Mouse (Mus musculus) heart, embryonic 15.5 days (tissue): ENCODE data around the gene Polr2g. TPM values are rescaled to one million over a fixed set of nuclear protein-coding genes. Genes with fewer than 3 reads are reported as not detected.

Experiments
- ATAC-seq: fragments of 200-750 bp; cut with Nextera tagmentation; replicated peaks from 2 replicates; pipeline ENCODE4 v1.8.0; 2017; ENCODE audit warnings: low read depth, moderate TSS enrichment; ENCODE audit not compliant: insufficient number of reproducible peaks, insufficient read depth, low FRiP score
- H3K27ac ChIP-seq: fragments of 300-500 bp; sonication (generic); 2 replicates; pipeline ENCODE4 v1.5.1; 2015; ENCODE audit warnings: mild to moderate bottlenecking, inconsistent platforms
- H3K27me3 ChIP-seq: fragments of 300-500 bp; sonication (generic); 2 replicates; pipeline ENCODE4 v1.6.1; 2015; ENCODE audit warnings: inconsistent platforms
- H3K36me3 ChIP-seq: fragments of 300-500 bp; sonication (generic); 2 replicates; pipeline ENCODE4 v1.6.1; 2015; ENCODE audit warnings: mild to moderate bottlenecking, inconsistent platforms
- H3K4me1 ChIP-seq: fragments of 300-500 bp; sonication (generic); replicated peaks from 2 replicates; pipeline ENCODE4 v1.6.1; 2015; ENCODE audit warnings: inconsistent platforms
- H3K4me2 ChIP-seq: fragments of 300-500 bp; sonication (generic); 2 replicates; pipeline ENCODE4 v1.6.1; 2015; ENCODE audit warnings: inconsistent platforms, mild to moderate bottlenecking, moderate library complexity
- H3K4me3 ChIP-seq: fragments of 300-500 bp; sonication (generic); 2 replicates; pipeline ENCODE4 v1.5.1; 2015; ENCODE audit warnings: mild to moderate bottlenecking, inconsistent platforms
- H3K9ac ChIP-seq: fragments of 300-500 bp; sonication (generic); 2 replicates; pipeline ENCODE4 v1.6.1; 2015; ENCODE audit warnings: mild to moderate bottlenecking, inconsistent platforms
- H3K9me3 ChIP-seq: fragments of 300-500 bp; sonication (generic); replicated peaks from 2 replicates; pipeline ENCODE4 v1.6.1; 2016; ENCODE audit warnings: inconsistent platforms
- whole genome bisulfite sequencing: fragments of 180-500 bp; shearing (Covaris S2); methylation state at CpG from one replicate; pipeline ENCODE4 v1.1.7; 2015; ENCODE audit warnings: mixed read lengths; 5-methylcytosine and 5-hydroxymethylcytosine counted together
- polyA plus RNA-seq: library from polyadenylated mRNA; unstranded; fragments of >200 nt; fragmentation: Nextera tagmentation; extraction: Ambion mirVana; gene quantifications from 2 replicates; pipeline ENCODE4 v1.2.1, GENCODE M21; 2015

Polr2g gene
- polyA plus RNA-seq, 1 experiment from 2014 or later = 126 TPM

GRCm38 (mm10) chr19:8815812-8816211, 17.4 kb upstream of the Polr2g start:
- Histone ChIP-seq H3K4me1 (peaks cover 19% of the 10 kb centered on the region), H3K9ac (no peak overlapping the region), H3K4me2 (no peak overlapping the region), H3K27me3 (no peaks in the 10 kb centered on the region), H3K36me3 (peaks cover 34% of the 10 kb centered on the region), H3K9me3 (no peaks in the 10 kb centered on the region), H3K27ac (no peak overlapping the region), H3K4me3 (no peak overlapping the region)
- ATAC-seq = no peak
- 79% methylated on average over 11 of the region's 11 CpGs for WGBS

- WGBS = 94% methylated on average over 5 of the region's 5 CpGs
- no peak overlapping the region for H3K9ac ChIP-seq
- H3K4me2 ChIP-seq = no peak overlapping the region
- H3K27me3 ChIP-seq = no peaks in the 10 kb centered on the region
- H3K27ac ChIP-seq = no peak overlapping the region
- H3K4me3 ChIP-seq = no peak overlapping the region
- peaks cover 57% of the 10 kb centered on the region for H3K36me3 ChIP-seq
- H3K4me1 ChIP-seq = peaks cover 9% of the 10 kb centered on the region
- ATAC-seq = no peak
- no peaks in the 10 kb centered on the region for H3K9me3 ChIP-seq
Observed at GRCm38 (mm10) chr19:8806810-8807209, 8.4 kb upstream of the Polr2g start.

GRCm38 (mm10) chr19:8803879-8804660, 5.7 kb upstream of the Polr2g start:
- H3K27me3 ChIP-seq = no peaks in the 10 kb centered on the region
- no peak overlapping the region for H3K4me2 ChIP-seq
- no peak overlapping the region for H3K4me3 ChIP-seq
- H3K9me3 ChIP-seq = no peaks in the 10 kb centered on the region
- H3K36me3 ChIP-seq = peaks cover 36% of the 10 kb centered on the region
- no peak overlapping the region for H3K27ac ChIP-seq
- peaks cover 12% of the 10 kb centered on the region for H3K4me1 ChIP-seq
- ATAC-seq = no peak
- 86% methylated on average over 11 of the region's 11 CpGs for WGBS
- no peak overlapping the region for H3K9ac ChIP-seq

- Histone ChIP-seq H3K4me1 (peaks cover 12% of the 10 kb centered on the region), H3K27ac (peak overlapping the region; percentile 87; the same call in 1 of the 2 replicates), H3K4me3 (peak overlapping the region; percentile 71), H3K27me3 (no peaks in the 10 kb centered on the region), H3K9ac (peak overlapping the region; percentile 62; the same call in 1 of the 2 replicates), H3K36me3 (peaks cover 30% of the 10 kb centered on the region), H3K4me2 (peak overlapping the region; percentile 65), H3K9me3 (no peaks in the 10 kb centered on the region)
- 87% methylated on average over 9 of the region's 9 CpGs for WGBS
- no peak for ATAC-seq
Observed at GRCm38 (mm10) chr19:8803204-8803780, 4.9 kb upstream of the Polr2g start.

- H3K9me3 ChIP-seq = no peaks in the 10 kb centered on the region
- H3K27ac ChIP-seq = peak within 1 kb of the TSS; percentile 87
- peak within 1 kb of the TSS; percentile 71 for H3K4me3 ChIP-seq
- peaks cover 19% of the 10 kb centered on the region for H3K4me1 ChIP-seq
- H3K9ac ChIP-seq = peak within 1 kb of the TSS; percentile 62
- whole genome bisulfite sequencing = under 1% methylated on average over 30 of the region's 30 CpGs
- peaks cover 20% of the 10 kb centered on the region for H3K36me3 ChIP-seq
- no peaks in the 10 kb centered on the region for H3K27me3 ChIP-seq
- H3K4me2 ChIP-seq = peak within 1 kb of the TSS; percentile 65
- ATAC-seq = peak; percentile 96
Observed at GRCm38 (mm10) chr19:8802130-8802821, 3.9 kb upstream of the Polr2g start, which contains the start of gene Zbtb3. Gene Zbtb3 (plus strand): TSS chr19:8802555.

- ATAC-seq = no peak
- Histone ChIP-seq H3K9me3 (no peaks in the 10 kb centered on the region), H3K27me3 (no peaks in the 10 kb centered on the region), H3K9ac (no peak overlapping the region), H3K4me1 (peaks cover 21% of the 10 kb centered on the region), H3K4me3 (peak overlapping the region; percentile 89), H3K4me2 (peak overlapping the region; percentile 72), H3K27ac (no peak overlapping the region), H3K36me3 (peaks cover 16% of the 10 kb centered on the region)
Observed at GRCm38 (mm10) chr19:8798947-8799315, 554 bp upstream of the Polr2g start.

- no peaks in the 10 kb centered on the region for H3K27me3 ChIP-seq
- no peak for ATAC-seq
- no peak overlapping the region for H3K9ac ChIP-seq
- H3K9me3 ChIP-seq = no peaks in the 10 kb centered on the region
- WGBS = 72% methylated on average over 7 of the region's 7 CpGs
- peaks cover 34% of the 10 kb centered on the region for H3K36me3 ChIP-seq
- H3K4me1 ChIP-seq = peaks cover 10% of the 10 kb centered on the region
- no peak overlapping the region for H3K27ac ChIP-seq
- H3K4me2 ChIP-seq = no peak overlapping the region
- no peak overlapping the region for H3K4me3 ChIP-seq
Observed at GRCm38 (mm10) chr19:8790171-8790570, 8.2 kb downstream of the Polr2g start.

- no peak overlapping the region for H3K27ac ChIP-seq
- no peaks in the 10 kb centered on the region for H3K27me3 ChIP-seq
- H3K9ac ChIP-seq = no peak overlapping the region
- H3K4me3 ChIP-seq = no peak overlapping the region
- H3K4me1 ChIP-seq = peaks cover 12% of the 10 kb centered on the region
- no peak for ATAC-seq
- H3K4me2 ChIP-seq = no peak overlapping the region
- H3K36me3 ChIP-seq = peaks cover 24% of the 10 kb centered on the region
- WGBS = 38% methylated on average over 1 of the region's 1 CpGs
- no peaks in the 10 kb centered on the region for H3K9me3 ChIP-seq
Observed at GRCm38 (mm10) chr19:8789171-8789570, 9.2 kb downstream of the Polr2g start.

GRCm38 (mm10) chr19:8788521-8788920, 9.9 kb downstream of the Polr2g start:
- H3K36me3 ChIP-seq = peaks cover 18% of the 10 kb centered on the region
- no peak overlapping the region for H3K27ac ChIP-seq
- H3K27me3 ChIP-seq = no peaks in the 10 kb centered on the region
- no peak overlapping the region for H3K9ac ChIP-seq
- H3K4me3 ChIP-seq = no peak overlapping the region
- H3K9me3 ChIP-seq = no peaks in the 10 kb centered on the region
- H3K4me1 ChIP-seq = peaks cover 12% of the 10 kb centered on the region
- H3K4me2 ChIP-seq = no peak overlapping the region
- WGBS = 43% methylated on average over 3 of the region's 3 CpGs
- ATAC-seq = no peak

GRCm38 (mm10) chr19:8786008-8786781, 12.2 kb downstream of the Polr2g start, which contains the start of gene Taf6l:
Gene Taf6l (minus strand): TSS chr19:8786417.
- H3K27me3 ChIP-seq = no peaks in the 10 kb centered on the region
- H3K4me2 ChIP-seq = peak within 1 kb of the TSS; percentile 69
- peaks cover 12% of the 10 kb centered on the region for H3K4me1 ChIP-seq
- peak; percentile 98 for ATAC-seq
- H3K36me3 ChIP-seq = peaks cover 24% of the 10 kb centered on the region
- peak within 1 kb of the TSS; percentile 83 for H3K27ac ChIP-seq
- peak within 1 kb of the TSS; percentile 76 for H3K4me3 ChIP-seq
- 1% methylated on average over 32 of the region's 32 CpGs for WGBS
- peak within 1 kb of the TSS; percentile 68 for H3K9ac ChIP-seq
- no peaks in the 10 kb centered on the region for H3K9me3 ChIP-seq

GRCm38 (mm10) chr19:8774951-8775421, 23.4 kb downstream of the Polr2g start:
- Histone ChIP-seq H3K9me3 (no peaks in the 10 kb centered on the region), H3K4me3 (peak overlapping the region; percentile 89), H3K4me2 (peak overlapping the region; percentile 91), H3K27ac (peak overlapping the region; percentile 100), H3K27me3 (no peaks in the 10 kb centered on the region), H3K4me1 (peaks cover 30% of the 10 kb centered on the region), H3K36me3 (peaks cover 21% of the 10 kb centered on the region), H3K9ac (peak overlapping the region; percentile 96)
- no peak; the same call in 1 of the 2 replicates for ATAC-seq
- 5% methylated on average over 20 of the region's 20 CpGs for WGBS
